Mouse (Mus musculus) kidney, embryonic 16.5 days (tissue): ENCODE data around the gene Itgb1bp1. TPM values are rescaled to one million over a fixed set of nuclear protein-coding genes. Genes with fewer than 3 reads are reported as not detected.

Source experiments
- ATAC-seq: fragments of 200-750 bp; cut with Nextera tagmentation; 2 replicates; pipeline ENCODE4 v1.8.0; 2017; ENCODE audit warnings: moderate TSS enrichment; ENCODE audit not compliant: low FRiP score, low TSS enrichment
- H3K27ac ChIP-seq: fragments of 300-500 bp; sonication (generic); 2 replicates; pipeline ENCODE4 v1.5.1; 2014; ENCODE audit warnings: low read length
- H3K27me3 ChIP-seq: fragments of 300-500 bp; sonication (generic); 2 replicates; pipeline ENCODE4 v1.6.1; 2014; ENCODE audit warnings: low read length, control low read depth, mixed read lengths; ENCODE audit not compliant: insufficient read depth
- H3K36me3 ChIP-seq: fragments of 300-500 bp; sonication (generic); 2 replicates; pipeline ENCODE4 v1.6.1; 2014; ENCODE audit warnings: low read length, control low read depth, mixed read lengths; ENCODE audit not compliant: insufficient read depth
- H3K4me1 ChIP-seq: fragments of 300-500 bp; sonication (generic); 2 replicates; pipeline ENCODE4 v1.6.1; 2014; ENCODE audit warnings: low read length, control low read depth, mixed read lengths; ENCODE audit not compliant: insufficient read depth
- H3K4me2 ChIP-seq: fragments of 300-500 bp; sonication (generic); replicated peaks from 2 replicates; pipeline ENCODE4 v1.6.1; 2014; ENCODE audit warnings: low read depth, low read length
- H3K4me3 ChIP-seq: fragments of 300-500 bp; sonication (generic); 2 replicates; pipeline ENCODE4 v1.5.1; 2014; ENCODE audit warnings: mild to moderate bottlenecking, low read length
- H3K9ac ChIP-seq: fragments of 300-500 bp; sonication (generic); replicated peaks from 2 replicates; pipeline ENCODE4 v1.6.1; 2014; ENCODE audit warnings: low read length
- H3K9me3 ChIP-seq: fragments of 300-500 bp; sonication (generic); 2 replicates; pipeline ENCODE4 v1.6.1; 2016; ENCODE audit warnings: low read length, control low read depth
- WGBS: fragments of 180-500 bp; shearing (Covaris S2); extraction: QIAGEN DNeasy Blood & Tissue Kit; methylation state at CpG from one replicate; pipeline ENCODE4 v1.1.7; 2014; 5-methylcytosine and 5-hydroxymethylcytosine counted together
- polyA plus RNA-seq: library from polyadenylated mRNA; unstranded; fragments of >200 nt; fragmentation: Nextera tagmentation; extraction: Ambion mirVana; gene quantifications from 2 replicates; pipeline ENCODE4 v1.2.1, GENCODE M21; 2015

The Itgb1bp1 gene
- polyA plus RNA-seq, 1 experiment from 2014 or later, result 46.9 TPM

DNA sequence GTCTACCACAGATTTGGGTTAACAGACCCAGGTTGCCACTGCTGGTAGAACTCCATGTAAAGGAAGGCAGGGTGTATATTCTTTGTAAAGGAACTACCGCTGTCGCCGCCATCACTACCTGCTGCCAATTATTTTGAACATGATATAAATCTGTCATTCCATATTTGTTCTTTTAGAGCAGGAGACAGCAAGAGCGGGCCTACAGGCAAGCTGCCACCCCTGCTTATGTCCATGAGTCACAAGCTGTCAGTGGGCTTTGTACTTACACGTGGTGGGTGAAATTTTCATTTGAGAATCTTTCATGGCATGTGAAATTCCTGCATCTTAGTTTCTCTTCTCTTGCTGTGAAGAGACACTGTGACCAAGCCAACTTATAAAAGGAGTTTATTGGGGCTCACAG, 22.8 kb downstream of the Itgb1bp1 start:
- WGBS, result 91% methylated on average over 5 of the region's 5 CpGs
- peaks cover 55% of the 10 kb centered on the region for H3K36me3 ChIP-seq

DNA sequence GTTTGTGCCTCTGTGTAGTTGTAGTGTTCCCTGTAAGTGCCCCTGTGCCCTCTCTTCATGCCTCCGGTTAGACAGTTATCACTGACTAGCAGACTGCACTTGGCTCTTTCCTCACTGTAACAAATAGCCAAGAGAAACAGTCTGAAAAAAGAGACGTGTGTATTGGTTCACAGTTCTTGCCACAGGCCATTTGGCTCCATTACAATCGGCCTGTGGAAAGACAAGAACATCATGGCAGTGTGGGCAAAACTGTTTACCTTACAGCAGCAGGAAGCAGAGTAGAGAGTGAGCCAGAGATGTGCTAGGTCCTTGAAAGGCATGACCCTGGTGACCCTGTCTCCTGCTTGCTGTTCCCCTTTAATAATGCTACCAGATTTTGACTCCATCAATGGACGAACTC, 24.6 kb downstream of the Itgb1bp1 start:
- H3K4me2 ChIP-seq, result no peak overlapping the region
- no peak overlapping the region for H3K27ac ChIP-seq
- ATAC-seq, result no peak
- peaks cover 5% of the 10 kb centered on the region for H3K4me1 ChIP-seq
- peaks cover 47% of the 10 kb centered on the region for H3K36me3 ChIP-seq
- no peak overlapping the region for H3K4me3 ChIP-seq
- no peaks in the 10 kb centered on the region for H3K9me3 ChIP-seq
- no peak overlapping the region for H3K9ac ChIP-seq
- 72% methylated on average over 4 of the region's 4 CpGs for WGBS
- no peaks in the 10 kb centered on the region for H3K27me3 ChIP-seq

More for the DNA sequence above, 22.8 kb downstream of the Itgb1bp1 start:
- H3K9ac ChIP-seq, result no peak overlapping the region
- no peaks in the 10 kb centered on the region for H3K9me3 ChIP-seq
- H3K27me3 ChIP-seq, result no peaks in the 10 kb centered on the region
- no peak overlapping the region for H3K27ac ChIP-seq
- no peak overlapping the region for H3K4me2 ChIP-seq
- peaks cover 5% of the 10 kb centered on the region for H3K4me1 ChIP-seq
- no peak overlapping the region for H3K4me3 ChIP-seq
- ATAC-seq, result no peak

DNA sequence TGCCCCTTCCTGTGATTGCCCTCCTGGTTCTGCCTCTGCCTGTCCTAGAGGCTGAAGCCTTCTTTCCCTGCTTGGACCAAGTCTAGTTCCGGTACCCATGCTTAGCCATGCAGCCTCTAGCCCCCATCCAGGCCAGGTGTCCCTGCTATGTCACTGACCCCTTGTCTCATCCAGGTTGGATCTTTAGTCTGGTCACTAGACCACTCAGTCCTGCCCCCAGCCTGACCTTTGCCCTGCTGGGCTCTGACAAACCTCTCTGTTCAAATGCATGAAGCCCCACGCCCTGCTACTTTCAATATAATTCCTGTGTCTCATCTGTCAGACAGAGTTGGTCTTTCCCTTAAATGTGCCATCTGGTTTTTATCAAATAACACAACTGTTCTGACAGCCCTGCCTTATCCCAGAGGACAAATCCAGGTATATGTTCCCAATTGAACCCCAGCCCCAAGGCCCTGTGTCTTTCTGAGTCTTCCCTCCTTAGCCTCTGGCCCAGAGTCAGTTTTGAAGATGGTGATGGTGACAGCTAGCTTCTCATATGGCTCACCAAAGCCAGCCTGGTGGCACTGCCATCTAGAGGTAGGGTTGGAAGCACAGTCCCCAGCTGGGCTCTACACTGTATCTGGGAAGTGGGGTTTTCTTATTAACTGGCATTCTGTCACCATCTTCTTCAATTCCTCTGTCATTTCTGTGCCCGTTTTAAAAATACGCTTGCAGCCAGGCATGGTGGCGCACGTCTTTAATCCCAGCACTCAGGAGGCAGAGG, 25.4 kb downstream of the Itgb1bp1 start:
- no peaks in the 10 kb centered on the region for H3K27me3 ChIP-seq
- no peak for ATAC-seq
- peaks cover 5% of the 10 kb centered on the region for H3K4me1 ChIP-seq
- no peak overlapping the region for H3K4me2 ChIP-seq
- H3K9ac ChIP-seq, result no peak overlapping the region
- no peaks in the 10 kb centered on the region for H3K9me3 ChIP-seq
- 91% methylated on average over 6 of the region's 6 CpGs for WGBS
- no peak overlapping the region for H3K27ac ChIP-seq
- H3K36me3 ChIP-seq, result peaks cover 43% of the 10 kb centered on the region
- no peak overlapping the region for H3K4me3 ChIP-seq

DNA sequence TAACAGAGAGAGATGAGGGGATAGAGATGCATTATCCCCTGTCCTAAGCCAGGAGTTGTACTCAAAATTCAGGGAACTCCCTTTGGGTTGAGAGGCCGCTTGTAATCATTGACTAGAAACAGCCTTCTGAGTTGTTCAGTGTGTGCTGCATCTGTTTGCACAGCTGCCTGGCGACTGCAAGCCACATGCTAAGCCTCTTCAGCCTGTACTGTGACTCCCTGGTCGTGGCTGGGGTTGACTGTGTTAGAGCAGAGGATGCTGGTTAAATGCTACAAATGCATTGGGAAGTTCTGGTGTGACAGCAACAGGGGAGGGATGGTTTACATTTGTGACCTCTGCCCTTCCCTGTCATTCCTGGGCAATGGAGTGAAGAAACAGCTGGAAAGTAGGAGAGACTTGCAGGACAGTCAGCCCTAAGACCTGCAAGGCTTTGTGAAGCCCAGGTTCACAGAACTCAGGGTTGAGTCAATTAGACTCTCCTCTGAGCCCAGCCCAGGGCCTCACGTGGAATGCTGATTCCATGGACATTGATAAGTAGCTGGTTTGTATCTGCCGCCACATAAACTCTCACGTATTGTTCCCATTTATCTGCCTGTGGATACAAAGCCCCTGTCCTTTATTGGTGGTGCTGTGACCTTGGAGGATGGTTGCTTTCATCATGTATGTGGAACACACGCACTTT, 38.2 kb downstream of the Itgb1bp1 start:
- no peaks in the 10 kb centered on the region for H3K9me3 ChIP-seq
- no peaks in the 10 kb centered on the region for H3K4me1 ChIP-seq
- 62% methylated on average over 7 of the region's 7 CpGs for WGBS
- no peak overlapping the region for H3K4me2 ChIP-seq
- H3K27me3 ChIP-seq, result no peaks in the 10 kb centered on the region
- no peak overlapping the region for H3K9ac ChIP-seq
- H3K27ac ChIP-seq, result no peak overlapping the region
- H3K36me3 ChIP-seq, result peaks cover 50% of the 10 kb centered on the region
- no peak overlapping the region for H3K4me3 ChIP-seq
- peak; percentile 52 for ATAC-seq

DNA sequence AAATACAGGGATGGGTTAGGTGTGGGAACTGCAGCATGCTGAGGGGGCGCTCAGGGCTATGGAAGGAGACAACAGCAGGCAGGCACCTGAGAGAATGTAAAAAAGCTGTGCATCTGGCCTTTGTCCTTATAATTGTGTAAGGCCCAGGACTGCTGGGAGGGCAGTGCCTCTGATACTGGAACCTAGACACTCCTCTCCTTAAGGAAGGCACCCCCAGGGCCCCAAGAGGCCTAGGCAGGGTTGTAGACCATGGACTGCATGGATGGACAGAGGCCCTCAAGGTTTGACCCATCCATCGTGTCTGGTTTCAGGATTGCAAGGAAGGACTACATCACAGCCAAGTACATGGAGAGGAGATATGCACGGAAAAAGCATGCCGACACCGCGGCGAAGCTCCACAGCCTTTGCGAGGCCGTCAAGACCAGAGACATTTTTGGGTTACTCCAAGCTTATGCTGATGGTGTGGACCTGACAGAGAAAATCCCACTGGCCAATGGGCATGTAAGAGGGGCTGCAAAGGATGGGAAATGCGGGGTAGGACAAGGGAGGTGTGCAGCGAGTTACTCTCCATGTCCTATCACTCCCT, 41.6 kb downstream of the Itgb1bp1 start:
- 97% methylated on average over 11 of the region's 11 CpGs for WGBS
- H3K36me3 ChIP-seq, result peaks cover 35% of the 10 kb centered on the region
- H3K4me2 ChIP-seq, result no peak overlapping the region
- no peak for ATAC-seq
- H3K4me3 ChIP-seq, result no peak overlapping the region
- H3K27ac ChIP-seq, result no peak overlapping the region
- H3K4me1 ChIP-seq, result no peaks in the 10 kb centered on the region
- H3K9ac ChIP-seq, result no peak overlapping the region
- H3K9me3 ChIP-seq, result no peaks in the 10 kb centered on the region
- H3K27me3 ChIP-seq, result no peaks in the 10 kb centered on the region

DNA sequence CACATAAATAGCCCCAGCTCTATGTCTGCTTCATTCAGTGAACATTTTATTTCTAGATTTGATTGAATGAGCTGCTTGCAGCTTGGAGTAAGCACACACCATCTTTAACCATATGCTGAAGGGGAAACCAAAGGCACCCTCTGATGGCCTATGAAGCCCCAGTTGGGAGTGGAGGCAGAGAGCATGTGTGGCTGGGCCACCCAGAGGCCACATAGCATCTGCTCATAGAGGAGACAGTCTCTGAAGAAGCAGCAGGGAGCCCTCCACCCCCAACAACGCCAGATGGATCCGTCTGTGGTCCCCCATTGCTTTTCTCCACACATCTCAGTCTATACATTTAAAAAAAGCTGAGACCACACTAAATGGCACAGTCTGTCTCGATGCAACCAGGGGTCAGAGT, 44.1 kb downstream of the Itgb1bp1 start:
- Histone ChIP-seq H3K4me3 (no peak overlapping the region), H3K9ac (no peak overlapping the region), H3K9me3 (no peaks in the 10 kb centered on the region), H3K27me3 (no peaks in the 10 kb centered on the region), H3K4me2 (no peak overlapping the region), H3K27ac (no peak overlapping the region), H3K36me3 (peaks cover 51% of the 10 kb centered on the region), H3K4me1 (no peaks in the 10 kb centered on the region)
- WGBS, result 82% methylated on average over 3 of the region's 3 CpGs
- no peak for ATAC-seq

DNA sequence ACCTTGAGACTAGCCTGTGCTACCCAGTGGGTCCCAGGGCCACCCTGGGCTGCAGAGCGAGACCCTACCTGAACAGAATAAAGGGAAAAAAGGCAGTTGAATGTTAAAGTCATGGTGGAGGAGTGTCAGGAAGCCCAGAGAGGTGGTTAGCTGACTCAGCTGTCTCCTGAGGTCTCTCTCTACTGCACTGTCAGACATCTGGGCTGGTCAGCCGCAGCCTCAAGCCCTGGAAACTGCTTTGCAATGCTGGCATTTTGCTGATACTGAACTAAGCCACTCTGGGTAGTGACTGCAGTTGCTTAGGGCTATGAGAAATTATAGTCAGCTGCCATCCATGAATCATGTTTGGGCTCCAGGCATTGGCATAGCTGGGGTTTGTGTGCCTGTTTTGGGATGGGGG, 51.5 kb downstream of the Itgb1bp1 start:
- no peak overlapping the region for H3K27ac ChIP-seq
- H3K4me2 ChIP-seq, result no peak overlapping the region
- ATAC-seq, result no peak
- H3K4me3 ChIP-seq, result no peak overlapping the region
- H3K27me3 ChIP-seq, result no peaks in the 10 kb centered on the region
- peaks cover 39% of the 10 kb centered on the region for H3K36me3 ChIP-seq
- H3K9me3 ChIP-seq, result no peaks in the 10 kb centered on the region
- H3K9ac ChIP-seq, result no peak overlapping the region
- WGBS, result 80% methylated on average over 2 of the region's 2 CpGs
- H3K4me1 ChIP-seq, result no peaks in the 10 kb centered on the region

DNA sequence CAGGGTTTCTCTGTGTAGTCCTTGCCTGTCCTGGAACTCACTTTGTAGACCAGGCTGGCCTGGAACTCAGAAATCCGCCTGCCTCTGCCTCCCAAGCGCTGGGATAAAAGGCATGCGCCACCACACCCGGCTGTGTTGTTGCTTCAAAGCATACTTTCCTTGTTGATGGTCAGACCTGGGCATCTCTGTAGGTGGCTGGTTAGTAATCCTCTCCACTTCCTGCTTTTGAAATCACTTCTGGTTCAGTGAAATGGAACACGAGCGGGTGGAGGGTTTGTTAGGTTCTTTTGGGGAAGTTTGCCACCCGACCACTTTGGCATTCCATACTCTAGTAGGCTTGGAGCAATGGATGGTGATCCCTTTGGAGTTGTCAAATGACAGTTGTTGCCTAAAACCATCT, 52.4 kb downstream of the Itgb1bp1 start:
- Histone ChIP-seq H3K9ac (no peak overlapping the region), H3K27me3 (no peaks in the 10 kb centered on the region), H3K4me2 (no peak overlapping the region), H3K4me1 (no peaks in the 10 kb centered on the region), H3K36me3 (peaks cover 32% of the 10 kb centered on the region), H3K27ac (no peak overlapping the region), H3K9me3 (no peaks in the 10 kb centered on the region), H3K4me3 (no peak overlapping the region)
- WGBS, result 88% methylated on average over 7 of the region's 7 CpGs
- ATAC-seq, result no peak

DNA sequence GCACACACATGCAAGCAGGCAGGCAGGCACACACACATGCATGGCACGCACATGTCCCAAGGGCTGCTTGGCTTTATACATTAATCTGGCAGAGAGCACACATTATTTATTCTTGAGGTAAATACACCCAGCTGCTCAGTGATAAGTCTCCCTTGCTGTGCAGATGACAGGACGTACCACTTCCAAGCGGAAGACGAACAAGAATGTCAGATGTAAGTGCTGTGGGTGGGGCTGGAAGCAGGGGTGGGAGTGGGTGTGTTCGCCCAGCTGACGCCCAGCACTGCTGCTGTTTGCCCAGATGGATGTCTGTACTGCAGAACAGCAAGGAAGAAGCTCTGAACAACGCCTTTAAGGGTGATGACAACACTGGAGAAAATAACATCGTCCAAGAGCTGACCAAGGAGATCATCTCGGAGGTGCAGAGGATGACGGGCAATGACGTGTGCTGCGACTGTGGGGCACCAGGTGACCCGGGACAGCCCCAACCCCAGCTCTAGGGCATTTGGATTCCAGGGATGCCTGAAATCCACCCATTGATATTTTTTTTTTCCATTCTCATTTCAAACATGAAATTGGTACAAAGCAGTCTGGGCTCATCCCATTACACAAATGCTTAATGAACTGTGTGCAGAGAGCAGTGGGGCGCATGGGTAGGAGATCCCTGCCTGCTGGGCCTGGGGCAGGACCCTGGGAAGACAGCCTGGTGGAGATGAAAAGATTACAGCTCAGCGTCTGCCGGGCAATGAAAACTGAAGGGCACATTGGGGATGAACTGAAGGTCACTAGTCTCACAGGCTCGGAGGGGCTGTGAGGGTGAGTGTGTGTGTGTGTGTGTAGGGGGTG, 56.8 kb downstream of the Itgb1bp1 start:
- Histone ChIP-seq H3K4me3 (no peak overlapping the region), H3K4me1 (peaks cover 12% of the 10 kb centered on the region; the same call in 1 of the 2 replicates), H3K9ac (no peak overlapping the region), H3K27ac (no peak overlapping the region), H3K36me3 (peaks cover 14% of the 10 kb centered on the region; the same call in 1 of the 2 replicates), H3K4me2 (no peak overlapping the region), H3K9me3 (no peaks in the 10 kb centered on the region), H3K27me3 (no peaks in the 10 kb centered on the region)
- WGBS, result 77% methylated on average over 17 of the region's 17 CpGs
- no peak for ATAC-seq
